Mouse (Mus musculus) liver, embryonic 14.5 days (tissue): ENCODE measurements around the gene Hist1h2ak.

Experiments used
- CTCF ChIP-seq: IDR thresholded peaks from 2 replicates; pipeline ENCODE4 v1.5.1; 2016; ENCODE audit warnings: antibody characterized with exemption, low read depth, control low read depth
- EP300 ChIP-seq: IDR thresholded peaks from 2 replicates; pipeline ENCODE4 v1.6.1; 2016; ENCODE audit warnings: antibody characterized with exemption, low read depth

- TF ChIP-seq EP300 (no peak), CTCF (no peak)
Observed at GRCm38 (mm10) chr13:21755707-21756106, 2.1 kb upstream of the Hist1h2ak start.
